Mouse (Mus musculus): Measurements from ENCODE around the gene Mpped2. TPM values are rescaled to one million over a fixed set of nuclear protein-coding genes. Genes with fewer than 3 reads are reported as not detected.

Gene Mpped2
- polyA plus RNA-seq, 1 experiment = 17.4 TPM

DNA sequence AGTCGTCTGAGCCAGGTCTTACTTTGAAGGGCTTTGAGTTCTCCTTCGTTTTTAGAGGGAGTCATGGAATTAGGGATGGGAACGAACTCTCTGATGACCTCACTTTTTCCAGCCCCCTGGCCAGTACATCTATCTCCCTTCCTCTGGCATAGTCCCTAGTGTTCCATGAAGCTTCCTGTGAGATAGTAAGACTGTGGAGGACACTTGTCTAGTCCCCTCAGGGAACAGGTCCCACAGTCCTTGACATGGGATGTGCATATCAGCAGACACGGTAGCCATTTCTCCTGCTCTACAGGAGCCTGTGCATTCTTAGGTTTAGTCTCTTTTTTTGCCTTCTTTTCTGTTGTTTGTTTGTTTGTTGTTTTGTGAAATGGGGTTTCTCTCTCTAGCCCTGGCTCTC is 105.8 kb downstream of the Mpped2 start:
- Histone ChIP-seq H3K4me1 (ENCODE audit: control insufficient read depth, insufficient read depth, low read length) (no peaks in the 10 kb centered on the region), H3K27ac (ENCODE audit: insufficient read depth, low read length) (no peak overlapping the region), H3K4me3 (ENCODE audit: insufficient read depth, low read length) (no peak overlapping the region)
- no peak for TF ChIP-seq CTCF (IDR thresholded peaks at IDR 0.05; ENCODE audit: extremely low read depth, insufficient read depth, low read length)
- TF ChIP-seq POLR2A (IDR thresholded peaks at IDR 0.05; ENCODE audit: extremely low read depth, insufficient read depth, low read length) = no peak

DNA sequence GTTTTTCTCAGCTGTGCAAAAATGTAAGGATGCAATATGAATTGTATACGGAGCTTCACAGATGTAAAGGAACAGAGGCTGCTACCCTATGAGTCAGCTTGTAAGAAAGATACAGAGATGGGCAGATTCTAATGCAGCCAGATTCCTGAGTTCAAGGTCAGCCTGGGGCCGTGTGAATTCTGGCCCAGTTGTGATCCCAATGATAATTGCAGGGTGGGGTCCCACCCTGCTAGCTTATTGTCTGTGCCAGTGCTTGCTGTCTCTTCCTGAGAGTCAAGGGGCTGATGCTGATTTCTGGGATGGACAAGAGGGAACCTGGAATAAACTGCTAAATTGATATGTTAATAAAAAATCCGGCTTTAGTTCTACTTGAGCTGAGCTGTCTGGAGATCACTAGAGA is 122.8 kb downstream of the Mpped2 start:
- no peak overlapping the region for H3K4me3 ChIP-seq (ENCODE audit: insufficient read depth, low read length)
- no peak overlapping the region for H3K27ac ChIP-seq (ENCODE audit: insufficient read depth, low read length)
- H3K4me1 ChIP-seq (ENCODE audit: control insufficient read depth, insufficient read depth, low read length) = no peaks in the 10 kb centered on the region; the same call in none of the 2 replicates
- TF ChIP-seq POLR2A (IDR thresholded peaks at IDR 0.05; ENCODE audit: extremely low read depth, insufficient read depth, low read length) = no peak
- no peak for TF ChIP-seq CTCF (IDR thresholded peaks at IDR 0.05; ENCODE audit: extremely low read depth, insufficient read depth, low read length)

DNA sequence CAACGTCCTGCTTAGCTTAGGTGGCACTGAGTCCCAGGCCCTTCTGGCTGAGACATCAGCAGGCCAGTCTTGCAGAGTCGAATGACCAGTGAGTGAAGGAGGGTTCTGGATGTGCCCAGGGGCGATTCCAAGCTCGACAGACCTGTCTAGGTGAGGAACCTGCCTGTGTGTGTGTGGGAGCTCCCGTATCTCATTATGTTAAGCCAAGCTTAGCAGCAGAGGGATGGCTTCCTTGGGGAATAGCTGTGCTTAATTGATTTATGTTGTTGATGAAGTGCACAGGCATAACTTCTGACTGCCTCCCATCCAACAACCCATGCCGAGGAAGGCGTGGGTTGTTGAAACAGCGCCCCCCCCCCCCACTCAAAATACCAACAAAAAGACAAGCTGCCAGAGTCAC is 128.2 kb downstream of the Mpped2 start:
- H3K4me1 ChIP-seq (ENCODE audit: control insufficient read depth, insufficient read depth, low read length) = no peaks in the 10 kb centered on the region; the same call in 1 of the 2 replicates
- no peak overlapping the region for H3K4me3 ChIP-seq (ENCODE audit: insufficient read depth, low read length)
- H3K27ac ChIP-seq (ENCODE audit: insufficient read depth, low read length) = no peak overlapping the region
- TF ChIP-seq CTCF (IDR thresholded peaks at IDR 0.05; ENCODE audit: extremely low read depth, insufficient read depth, low read length) = no peak
- TF ChIP-seq POLR2A (IDR thresholded peaks at IDR 0.05; ENCODE audit: extremely low read depth, insufficient read depth, low read length) = no peak

DNA sequence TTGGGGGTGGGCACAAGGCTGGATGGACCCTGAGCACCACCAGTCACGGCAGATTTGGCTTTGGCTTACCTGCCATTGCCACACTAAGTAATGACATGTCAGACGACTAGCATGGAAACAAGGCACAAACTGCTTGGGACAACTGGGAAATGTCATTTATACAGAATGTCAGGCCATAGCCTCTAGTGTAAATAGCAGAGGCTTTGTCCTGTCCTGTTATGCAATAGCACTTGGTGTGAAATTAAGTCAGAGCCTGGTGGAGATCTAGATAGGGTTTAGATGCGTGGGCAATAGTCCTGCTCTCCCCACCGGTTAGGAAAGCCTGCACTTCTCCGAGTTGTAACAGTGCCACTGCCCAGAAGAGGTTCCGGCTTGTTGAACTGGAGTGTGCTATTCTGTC is 128.8 kb downstream of the Mpped2 start:
- H3K27ac ChIP-seq (ENCODE audit: insufficient read depth, low read length) = no peak overlapping the region
- no peak overlapping the region for H3K4me3 ChIP-seq (ENCODE audit: insufficient read depth, low read length)
- no peaks in the 10 kb centered on the region for H3K4me1 ChIP-seq (ENCODE audit: control insufficient read depth, insufficient read depth, low read length)
- TF ChIP-seq POLR2A (IDR thresholded peaks at IDR 0.05; ENCODE audit: extremely low read depth, insufficient read depth, low read length) = no peak

DNA sequence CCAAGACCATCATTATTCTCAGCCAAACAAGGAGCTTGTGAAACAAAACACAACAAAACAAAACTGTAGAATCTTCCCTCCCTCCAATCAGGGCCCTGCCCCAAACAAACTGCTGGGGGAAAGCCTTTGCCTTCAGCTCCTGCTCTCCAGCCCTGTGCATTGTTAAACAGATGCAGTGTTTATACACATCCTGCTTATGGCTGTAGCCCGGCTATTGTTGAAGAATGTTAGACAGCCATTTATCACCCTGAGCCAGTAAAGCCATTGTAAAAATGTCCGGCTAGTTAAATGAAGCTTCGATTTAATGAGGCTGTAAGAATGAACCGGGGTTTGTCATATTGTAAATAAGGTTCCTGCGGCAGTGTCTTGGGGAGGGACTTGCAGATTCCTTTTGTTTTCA is 129.5 kb downstream of the Mpped2 start:
- no peak overlapping the region for H3K4me3 ChIP-seq (ENCODE audit: insufficient read depth, low read length)
- TF ChIP-seq CTCF (IDR thresholded peaks at IDR 0.05; ENCODE audit: extremely low read depth, insufficient read depth, low read length) = no peak
- TF ChIP-seq POLR2A (IDR thresholded peaks at IDR 0.05; ENCODE audit: extremely low read depth, insufficient read depth, low read length) = no peak
- H3K4me1 ChIP-seq (ENCODE audit: control insufficient read depth, insufficient read depth, low read length) = no peaks in the 10 kb centered on the region
- H3K27ac ChIP-seq (ENCODE audit: insufficient read depth, low read length) = no peak overlapping the region

GRCm38 (mm10) chr2:106825461-106825860 is 132.4 kb downstream of the Mpped2 start:
- no peak overlapping the region for H3K4me3 ChIP-seq (ENCODE audit: insufficient read depth, low read length)
- no peak overlapping the region for H3K27ac ChIP-seq (ENCODE audit: insufficient read depth, low read length)
- TF ChIP-seq CTCF (IDR thresholded peaks at IDR 0.05; ENCODE audit: extremely low read depth, insufficient read depth, low read length) = no peak
- no peak for TF ChIP-seq POLR2A (IDR thresholded peaks at IDR 0.05; ENCODE audit: extremely low read depth, insufficient read depth, low read length)
- no peaks in the 10 kb centered on the region for H3K4me1 ChIP-seq (ENCODE audit: control insufficient read depth, insufficient read depth, low read length)

GRCm38 (mm10) chr2:106826023-106826422 is 133.0 kb downstream of the Mpped2 start:
- no peak overlapping the region for H3K27ac ChIP-seq (ENCODE audit: insufficient read depth, low read length)
- no peak for TF ChIP-seq POLR2A (IDR thresholded peaks at IDR 0.05; ENCODE audit: extremely low read depth, insufficient read depth, low read length)
- no peak for TF ChIP-seq CTCF (IDR thresholded peaks at IDR 0.05; ENCODE audit: extremely low read depth, insufficient read depth, low read length)
- no peak overlapping the region for H3K4me3 ChIP-seq (ENCODE audit: insufficient read depth, low read length)
- no peaks in the 10 kb centered on the region for H3K4me1 ChIP-seq (ENCODE audit: control insufficient read depth, insufficient read depth, low read length)

GRCm38 (mm10) chr2:106826806-106827205 is 133.7 kb downstream of the Mpped2 start:
- Histone ChIP-seq H3K4me3 (ENCODE audit: insufficient read depth, low read length) (no peak overlapping the region), H3K27ac (ENCODE audit: insufficient read depth, low read length) (no peak overlapping the region), H3K4me1 (ENCODE audit: control insufficient read depth, insufficient read depth, low read length) (no peaks in the 10 kb centered on the region)
- TF ChIP-seq CTCF (IDR thresholded peaks at IDR 0.05; ENCODE audit: extremely low read depth, insufficient read depth, low read length) = no peak
- no peak for TF ChIP-seq POLR2A (IDR thresholded peaks at IDR 0.05; ENCODE audit: extremely low read depth, insufficient read depth, low read length)

DNA sequence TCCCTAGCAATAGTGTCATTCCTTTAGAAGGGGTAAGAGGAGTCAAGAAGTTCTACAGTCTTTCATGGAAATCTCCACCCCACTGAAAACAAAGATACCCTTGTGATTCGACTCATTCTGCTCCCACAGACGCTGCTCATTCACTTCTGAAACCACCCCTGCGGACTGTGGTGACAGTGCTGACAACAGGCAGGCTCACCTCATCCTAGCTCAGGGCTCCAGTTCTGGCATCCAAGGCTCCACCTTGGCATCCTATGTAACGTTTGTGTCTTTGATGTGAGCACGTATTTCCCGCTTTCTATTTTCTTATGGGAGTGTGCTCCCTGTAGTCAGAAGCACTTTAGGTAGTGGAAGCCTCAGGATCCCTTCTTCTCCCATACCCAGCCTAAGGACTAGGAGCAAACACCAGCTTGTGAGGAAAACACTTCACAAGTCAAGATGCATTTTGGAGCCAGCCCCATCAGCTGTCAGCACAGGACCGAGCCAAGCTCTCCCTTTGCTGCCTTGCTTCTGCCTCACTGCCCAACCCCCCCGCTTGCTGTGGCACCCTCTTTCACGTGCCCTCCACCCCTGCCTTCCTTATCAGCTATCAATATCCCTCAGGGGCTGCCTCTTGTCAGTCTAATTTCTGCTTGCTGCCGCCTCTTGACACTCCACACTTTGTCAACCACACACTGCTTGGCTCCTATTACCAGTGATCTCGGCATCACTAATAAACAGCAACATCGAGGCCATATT is 135.7 kb downstream of the Mpped2 start:
- Histone ChIP-seq H3K4me1 (ENCODE audit: control insufficient read depth, insufficient read depth, low read length) (no peaks in the 10 kb centered on the region), H3K27ac (ENCODE audit: insufficient read depth, low read length) (no peak overlapping the region), H3K4me3 (ENCODE audit: insufficient read depth, low read length) (no peak overlapping the region)
- TF ChIP-seq CTCF (IDR thresholded peaks at IDR 0.05; ENCODE audit: extremely low read depth, insufficient read depth, low read length) (no peak), POLR2A (IDR thresholded peaks at IDR 0.05; ENCODE audit: extremely low read depth, insufficient read depth, low read length) (no peak)

GRCm38 (mm10) chr2:106829420-106829819 is 136.4 kb downstream of the Mpped2 start:
- TF ChIP-seq POLR2A (IDR thresholded peaks at IDR 0.05; ENCODE audit: extremely low read depth, insufficient read depth, low read length) = no peak
- no peak for TF ChIP-seq CTCF (IDR thresholded peaks at IDR 0.05; ENCODE audit: extremely low read depth, insufficient read depth, low read length)
- Histone ChIP-seq H3K4me1 (ENCODE audit: control insufficient read depth, insufficient read depth, low read length) (no peaks in the 10 kb centered on the region), H3K27ac (ENCODE audit: insufficient read depth, low read length) (no peak overlapping the region), H3K4me3 (ENCODE audit: insufficient read depth, low read length) (no peak overlapping the region)

Data from cortical plate, adult 2 months (tissue).